Mouse (Mus musculus) hindbrain, embryonic 15.5 days (tissue): ENCODE measurements around the gene Gm17019. TPM values are rescaled to one million over a fixed set of nuclear protein-coding genes. Genes with fewer than 3 reads are reported as not detected.
"Not testable (repeated sequence)": the region's sequence is repeated elsewhere in the genome, so short reads cannot be mapped to it uniquely, and the experiment has no call there.

Experiments used
- ATAC-seq: fragments of 200-750 bp; cut with Nextera tagmentation; 2 replicates; pipeline ENCODE4 v1.8.0; 2017; ENCODE audit warnings: low read depth, moderate number of reproducible peaks, moderate TSS enrichment; ENCODE audit not compliant: low FRiP score
- H3K27ac ChIP-seq: fragments of 300-500 bp; sonication (generic); replicated peaks from 2 replicates; pipeline ENCODE4 v1.5.1; 2015; ENCODE audit warnings: mild to moderate bottlenecking, inconsistent platforms
- H3K27me3 ChIP-seq: fragments of 300-500 bp; sonication (generic); 2 replicates; pipeline ENCODE4 v1.6.1; 2015; ENCODE audit warnings: control low read depth, inconsistent platforms
- H3K36me3 ChIP-seq: fragments of 300-500 bp; sonication (generic); 2 replicates; pipeline ENCODE4 v1.6.1; 2015; ENCODE audit warnings: control low read depth, inconsistent platforms
- H3K4me1 ChIP-seq: fragments of 300-500 bp; sonication (generic); replicated peaks from 2 replicates; pipeline ENCODE4 v1.6.1; 2015; ENCODE audit warnings: control low read depth, inconsistent platforms
- H3K4me2 ChIP-seq: fragments of 300-500 bp; sonication (generic); 2 replicates; pipeline ENCODE4 v1.6.1; 2015; ENCODE audit warnings: moderate library complexity, mild to moderate bottlenecking, inconsistent platforms
- H3K4me3 ChIP-seq: fragments of 300-500 bp; sonication (generic); 2 replicates; pipeline ENCODE4 v1.5.1; 2015; ENCODE audit warnings: mild to moderate bottlenecking, inconsistent platforms
- H3K9ac ChIP-seq: fragments of 300-500 bp; sonication (generic); 2 replicates; pipeline ENCODE4 v1.6.1; 2015; ENCODE audit warnings: inconsistent platforms
- H3K9me3 ChIP-seq: fragments of 300-500 bp; sonication (generic); 2 replicates; pipeline ENCODE4 v1.6.1; 2016; ENCODE audit warnings: control low read depth, inconsistent platforms
- WGBS: fragments of 180-500 bp; shearing (Covaris S2); methylation state at CpG from one replicate; pipeline ENCODE4 v1.1.7; 2015; 5-methylcytosine and 5-hydroxymethylcytosine counted together
- polyA plus RNA-seq: library from polyadenylated mRNA; unstranded; fragments of >200 nt; fragmentation: Nextera tagmentation; extraction: Ambion mirVana; gene quantifications from 2 replicates; pipeline ENCODE4 v1.2.1, GENCODE M21; 2015

The Gm17019 gene
- polyA plus RNA-seq, result not detected in 2 replicates

GRCm38 (mm10) chr5:15032898-15033297 lies at the start of gene Gm17019:
Gene Gm17019 (minus strand): TSS chr5:15032998.
- not testable (repeated sequence) for H3K4me2 ChIP-seq, ATAC-seq, H3K4me3 ChIP-seq, H3K36me3 ChIP-seq, H3K27me3 ChIP-seq, H3K9ac ChIP-seq, H3K27ac ChIP-seq, H3K4me1 ChIP-seq
- 39% methylated on average over 1 of the region's 1 CpGs for WGBS
- H3K9me3 ChIP-seq, result peaks cover 19% of the 10 kb centered on the region; the same call in 1 of the 2 replicates

DNA sequence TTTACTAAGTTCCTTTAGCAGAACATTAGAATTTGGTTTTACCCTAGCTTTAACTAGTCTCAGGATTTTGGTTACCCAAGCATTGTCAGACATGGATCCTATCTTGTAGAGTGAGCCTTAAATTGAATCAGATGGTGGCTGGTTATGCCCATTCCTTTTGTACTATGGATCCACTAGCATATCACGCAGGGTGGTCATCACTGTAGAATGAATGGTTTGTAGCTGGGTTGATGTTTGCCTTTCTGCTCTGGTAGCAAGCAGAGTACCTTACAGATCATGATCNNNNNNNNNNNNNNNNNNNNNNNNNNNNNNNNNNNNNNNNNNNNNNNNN lies 29.6 kb upstream of the Gm17019 start:
- not testable (repeated sequence) for H3K4me2 ChIP-seq, H3K27me3 ChIP-seq, H3K27ac ChIP-seq, H3K9ac ChIP-seq, H3K4me3 ChIP-seq, ATAC-seq, H3K4me1 ChIP-seq, H3K36me3 ChIP-seq
- WGBS, result 92% methylated on average over 1 of the region's 1 CpGs
- H3K9me3 ChIP-seq, result peaks cover 19% of the 10 kb centered on the region

DNA sequence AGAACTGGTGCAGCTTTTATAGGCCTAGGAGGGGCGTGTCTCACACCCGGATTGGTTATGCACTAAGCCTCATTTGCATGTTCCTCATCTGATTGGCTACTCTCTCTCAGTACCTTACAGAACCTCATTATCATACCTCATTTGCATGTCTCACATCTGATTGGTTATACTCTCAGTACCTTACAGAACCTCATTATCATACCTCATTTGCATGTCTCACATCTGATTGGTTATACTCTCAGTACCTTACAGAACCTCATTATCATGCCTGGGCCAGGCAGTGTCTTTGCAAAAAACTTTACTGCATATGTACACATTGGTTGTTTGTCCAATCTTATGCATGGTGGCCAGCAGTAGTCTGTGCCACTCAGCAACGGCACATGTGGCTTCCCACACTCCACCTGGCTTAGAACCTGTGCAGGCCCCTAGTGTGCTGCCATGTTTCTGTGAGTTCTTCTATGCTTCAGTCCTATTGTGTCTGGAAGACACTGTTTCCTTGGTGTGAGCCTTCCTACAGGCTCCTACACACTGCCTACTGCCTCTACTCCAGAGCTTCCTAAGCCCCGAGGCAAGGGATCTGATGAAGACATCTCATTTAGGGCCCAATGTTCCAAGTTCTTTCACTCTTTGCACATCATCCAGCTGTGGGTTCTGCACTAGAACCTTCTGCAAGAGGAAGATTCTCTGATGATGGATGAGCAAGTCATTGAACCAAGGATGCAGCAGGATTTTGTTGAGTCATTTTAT lies 29.0 kb upstream of the Gm17019 start:
- H3K4me2 ChIP-seq, H3K36me3 ChIP-seq, H3K4me1 ChIP-seq, H3K27ac ChIP-seq, H3K9ac ChIP-seq, H3K27me3 ChIP-seq, H3K4me3 ChIP-seq: not testable (repeated sequence)
- WGBS, result 87% methylated on average over 4 of the region's 4 CpGs
- peak; percentile 81 for ATAC-seq
- H3K9me3 ChIP-seq, result peaks cover 22% of the 10 kb centered on the region

DNA sequence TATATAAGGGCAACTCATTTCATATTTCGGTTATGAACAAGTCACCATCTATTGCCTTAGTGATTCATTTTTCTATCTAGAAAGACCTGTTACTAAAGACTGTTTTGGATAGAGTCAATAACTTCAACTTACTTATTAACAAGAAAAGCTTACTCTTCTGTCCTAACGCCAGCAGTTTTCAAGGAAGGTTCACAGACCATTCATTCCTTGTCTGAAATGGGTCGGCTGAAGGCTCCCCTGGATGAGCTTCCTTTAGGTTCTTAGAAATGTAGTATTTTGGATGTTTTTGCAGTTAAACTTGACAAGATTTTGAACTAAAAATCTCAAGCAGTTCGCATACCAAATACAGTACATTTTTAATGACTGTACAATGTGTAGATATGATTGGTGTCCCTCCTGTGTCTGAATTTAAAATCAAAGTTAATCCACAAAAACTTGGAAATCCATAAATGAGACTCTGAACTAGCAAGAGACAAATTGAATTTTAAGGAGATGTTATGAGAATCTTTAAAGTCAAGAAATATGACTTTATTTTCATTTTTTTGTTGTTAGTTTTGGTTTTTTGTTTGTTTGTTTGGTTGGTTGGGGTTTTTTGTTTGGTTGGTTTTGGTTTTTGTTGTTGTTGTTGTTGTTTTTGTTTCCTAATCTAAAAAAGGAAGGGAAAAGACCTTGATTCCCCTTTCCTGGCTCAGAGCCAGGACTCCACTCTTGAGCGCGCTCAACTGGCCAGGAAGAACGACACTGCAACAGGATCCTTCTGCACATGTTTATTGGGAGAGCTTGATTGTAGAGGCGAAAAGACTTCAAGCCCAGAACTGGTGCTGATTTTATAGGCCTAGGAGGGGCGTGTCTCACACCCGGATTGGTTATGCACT lies 21.6 kb upstream of the Gm17019 start:
- H3K9ac ChIP-seq, H3K27ac ChIP-seq, ATAC-seq, H3K4me1 ChIP-seq, H3K4me2 ChIP-seq, H3K4me3 ChIP-seq, H3K36me3 ChIP-seq, H3K27me3 ChIP-seq: not testable (repeated sequence)
- H3K9me3 ChIP-seq, result peaks cover 30% of the 10 kb centered on the region
- WGBS, result 79% methylated on average over 10 of the region's 10 CpGs

GRCm38 (mm10) chr5:15053606-15053962 lies 20.8 kb upstream of the Gm17019 start:
- ATAC-seq, result peak; percentile 38; the same call in 1 of the 2 replicates
- not testable (repeated sequence) for H3K4me1 ChIP-seq, H3K27me3 ChIP-seq, H3K4me2 ChIP-seq, H3K27ac ChIP-seq, H3K36me3 ChIP-seq, H3K4me3 ChIP-seq, H3K9ac ChIP-seq
- WGBS, result 76% methylated on average over 8 of the region's 8 CpGs
- H3K9me3 ChIP-seq, result peaks cover 30% of the 10 kb centered on the region

DNA sequence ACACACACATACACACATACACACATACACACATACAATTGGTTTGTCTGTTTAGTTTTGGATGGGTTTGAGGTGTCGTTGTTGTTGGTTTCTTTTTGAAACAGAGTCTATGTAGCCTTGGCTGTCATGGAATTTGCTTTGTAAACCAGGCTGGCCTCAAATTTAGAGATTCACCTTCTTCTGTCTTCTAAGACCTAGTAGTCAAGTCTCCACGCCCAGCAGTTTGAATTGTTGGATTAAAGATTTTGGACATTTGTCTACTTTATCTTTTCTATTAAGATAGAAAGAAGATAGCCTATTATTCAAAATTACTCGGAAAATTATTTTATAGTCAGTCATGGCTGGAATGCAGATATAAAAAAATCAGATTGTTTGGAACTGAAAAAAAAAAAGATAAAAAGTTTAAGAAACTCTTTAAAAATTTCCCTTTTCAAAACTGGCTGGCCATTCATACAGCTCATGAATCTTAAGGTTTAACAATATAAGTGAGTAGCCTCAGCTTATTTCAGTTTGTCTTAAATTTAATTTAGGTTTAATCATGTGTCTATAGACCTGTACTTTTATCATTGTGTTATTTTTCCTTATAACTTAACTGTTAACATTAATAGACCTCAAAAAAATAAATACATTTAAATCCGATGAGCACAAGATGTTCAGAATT lies 20.3 kb upstream of the Gm17019 start:
- H3K4me1 ChIP-seq, H3K36me3 ChIP-seq, H3K27ac ChIP-seq, H3K9ac ChIP-seq, H3K4me2 ChIP-seq, ATAC-seq, H3K4me3 ChIP-seq, H3K27me3 ChIP-seq: not testable (repeated sequence)
- H3K9me3 ChIP-seq, result peaks cover 27% of the 10 kb centered on the region
- 85% methylated on average over 4 of the region's 4 CpGs for WGBS

- H3K9ac ChIP-seq, H3K36me3 ChIP-seq, H3K27ac ChIP-seq, H3K4me2 ChIP-seq, H3K4me1 ChIP-seq, H3K4me3 ChIP-seq, H3K27me3 ChIP-seq, ATAC-seq: not testable (repeated sequence)
- peaks cover 23% of the 10 kb centered on the region for H3K9me3 ChIP-seq
- WGBS, result 77% methylated on average over 2 of the region's 2 CpGs
Measured at GRCm38 (mm10) chr5:15050807-15051206, 18.0 kb upstream of the Gm17019 start.

- H3K4me3 ChIP-seq, H3K4me2 ChIP-seq, H3K36me3 ChIP-seq, H3K27ac ChIP-seq, H3K9me3 ChIP-seq, H3K9ac ChIP-seq, H3K27me3 ChIP-seq, H3K4me1 ChIP-seq: not testable (repeated sequence)
- ATAC-seq, result 0 out of 2 replicates have a peak, but pooled peaks have one; percentile 42
- WGBS, result 88% methylated on average over 9 of the region's 9 CpGs
Measured at GRCm38 (mm10) chr5:15044830-15045767, 12.3 kb upstream of the Gm17019 start.

GRCm38 (mm10) chr5:15040784-15041183 lies 8.0 kb upstream of the Gm17019 start:
- H3K4me1 ChIP-seq, ATAC-seq, H3K36me3 ChIP-seq, H3K4me2 ChIP-seq, H3K9ac ChIP-seq, H3K4me3 ChIP-seq, H3K27me3 ChIP-seq, H3K27ac ChIP-seq: not testable (repeated sequence)
- WGBS, result 71% methylated on average over 4 of the region's 4 CpGs
- H3K9me3 ChIP-seq, result peaks cover 19% of the 10 kb centered on the region

- not testable (repeated sequence) for H3K9ac ChIP-seq, H3K4me3 ChIP-seq, H3K27me3 ChIP-seq, H3K4me2 ChIP-seq, H3K4me1 ChIP-seq, H3K36me3 ChIP-seq, H3K27ac ChIP-seq
- 82% methylated on average over 4 of the region's 4 CpGs for WGBS
- ATAC-seq, result peak; percentile 92
- H3K9me3 ChIP-seq, result peaks cover 19% of the 10 kb centered on the region
Measured at GRCm38 (mm10) chr5:15039984-15040383, 7.2 kb upstream of the Gm17019 start.

DNA sequence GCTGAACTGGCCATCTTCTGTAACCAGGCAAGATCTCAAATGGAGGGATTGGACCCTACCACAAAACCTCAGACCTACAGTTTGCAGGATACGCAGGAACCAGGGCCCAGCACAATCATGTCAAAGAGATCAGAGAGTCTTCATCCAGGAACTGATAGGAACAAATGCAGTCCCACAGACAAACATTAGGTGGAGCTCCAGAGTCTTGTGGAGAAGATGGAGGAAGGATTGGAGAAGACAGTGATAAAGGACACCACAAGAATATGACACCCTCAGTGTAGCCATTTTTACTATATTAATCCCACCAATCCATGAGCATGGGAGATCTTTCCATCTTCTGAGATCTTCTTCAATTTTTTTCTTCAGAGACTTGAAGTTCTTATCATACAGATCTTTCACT lies 8.5 kb downstream of the Gm17019 start:
- peaks cover 35% of the 10 kb centered on the region for H3K9me3 ChIP-seq
- not testable (repeated sequence) for H3K27me3 ChIP-seq, H3K4me2 ChIP-seq, H3K36me3 ChIP-seq, H3K27ac ChIP-seq, H3K4me1 ChIP-seq, H3K4me3 ChIP-seq, H3K9ac ChIP-seq, ATAC-seq
- WGBS, result 84% methylated on average over 1 of the region's 1 CpGs
